Mouse (Mus musculus): ENCODE results near the gene Gnb3. TPM values are rescaled to one million over a fixed set of nuclear protein-coding genes. Genes with fewer than 3 reads are reported as not detected.
A peak's percentile ranks its signal among the peaks of the same experiment; 100 is the strongest.

The Gnb3 gene
- polyA plus RNA-seq, 1 experiment: not detected

GRCm38 (mm10) chr6:124856916-124857839, 17.1 kb upstream of the Gnb3 start, which contains the start of gene P3h3:
Gene P3h3, minus strand, starts transcription at chr6:124857752.
- TF ChIP-seq POLR2A (IDR thresholded peaks at IDR 0.05; ENCODE audit: control insufficient read depth, low read depth, low read length) (no peak), CTCF (IDR thresholded peaks at IDR 0.05; ENCODE audit: control insufficient read depth, insufficient read depth, insufficient replicate concordance, low read depth, low read length) (0 out of 2 replicates have a peak, but pooled peaks have one; percentile 28)
- Histone ChIP-seq H3K27ac (ENCODE audit: control insufficient read depth, insufficient read depth, low read depth, low read length) (no peak within 1 kb of the TSS), H3K4me1 (ENCODE audit: control insufficient read depth, insufficient read depth, low read length) (peaks cover 4% of the 10 kb centered on the region), H3K36me3 (ENCODE audit: control insufficient read depth, insufficient read depth, low read length) (no peaks in the 10 kb centered on the region), H3K4me3 (ENCODE audit: control insufficient read depth, low read depth, low read length) (peak within 1 kb of the TSS; percentile 75), H3K27me3 (ENCODE audit: control insufficient read depth, insufficient read depth, low read length) (no peaks in the 10 kb centered on the region)

DNA sequence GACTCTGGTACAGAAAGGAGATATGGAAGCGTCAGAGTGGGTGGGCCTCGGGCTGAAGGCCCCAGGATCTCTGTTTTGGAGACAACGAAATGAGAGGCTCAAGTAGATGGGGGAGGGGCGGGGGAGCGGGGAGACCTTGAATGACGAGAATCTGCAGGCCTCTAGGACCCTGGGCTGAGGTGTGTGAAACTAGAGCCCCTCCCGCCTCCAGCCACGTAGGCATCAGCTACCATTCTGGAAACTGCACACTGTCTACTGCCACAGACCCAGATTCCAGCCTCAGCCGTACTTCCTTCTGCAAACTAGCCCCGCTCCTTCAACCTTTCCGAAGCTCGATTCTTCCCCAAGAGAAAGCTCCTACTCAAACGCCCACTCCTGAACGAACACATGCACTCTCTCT, 16.2 kb upstream of the Gnb3 start:
- H3K27ac ChIP-seq (ENCODE audit: control insufficient read depth, insufficient read depth, low read depth, low read length): no peak overlapping the region
- TF ChIP-seq CTCF (IDR thresholded peaks at IDR 0.05; ENCODE audit: control insufficient read depth, insufficient read depth, insufficient replicate concordance, low read depth, low read length) (no peak), POLR2A (IDR thresholded peaks at IDR 0.05; ENCODE audit: control insufficient read depth, low read depth, low read length) (no peak)
- H3K4me3 ChIP-seq (ENCODE audit: control insufficient read depth, low read depth, low read length): no peak overlapping the region
- H3K27me3 ChIP-seq (ENCODE audit: control insufficient read depth, insufficient read depth, low read length): no peaks in the 10 kb centered on the region
- H3K4me1 ChIP-seq (ENCODE audit: control insufficient read depth, insufficient read depth, low read length): peaks cover 4% of the 10 kb centered on the region
- no peaks in the 10 kb centered on the region for H3K36me3 ChIP-seq (ENCODE audit: control insufficient read depth, insufficient read depth, low read length)

DNA sequence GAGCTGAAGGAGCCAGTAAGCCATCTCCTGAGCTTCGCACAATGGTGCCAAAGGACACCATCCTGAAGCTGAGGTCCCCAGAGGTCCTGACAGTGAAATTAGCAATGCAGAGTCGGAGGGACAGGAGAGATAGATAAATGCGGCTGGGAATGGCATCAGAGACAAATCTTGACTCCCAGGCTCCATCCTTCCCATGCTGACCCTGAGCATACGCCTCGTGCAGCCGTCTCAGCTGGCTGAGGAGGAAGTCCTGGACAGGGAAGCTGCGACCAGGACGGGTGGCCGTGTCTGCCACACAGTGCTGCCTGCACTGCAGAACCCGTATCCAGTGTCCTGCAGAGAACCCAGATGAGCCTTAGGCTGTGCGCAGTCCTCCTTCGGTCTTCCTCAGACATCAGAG, 14.6 kb upstream of the Gnb3 start:
- H3K27ac ChIP-seq (ENCODE audit: control insufficient read depth, insufficient read depth, low read depth, low read length): no peak overlapping the region

GRCm38 (mm10) chr6:124850535-124850934, 10.5 kb upstream of the Gnb3 start:
- H3K4me1 ChIP-seq (ENCODE audit: control insufficient read depth, insufficient read depth, low read length): peaks cover 3% of the 10 kb centered on the region; the same call in 1 of the 2 replicates
- H3K36me3 ChIP-seq (ENCODE audit: control insufficient read depth, insufficient read depth, low read length): no peaks in the 10 kb centered on the region
- no peaks in the 10 kb centered on the region for H3K27me3 ChIP-seq (ENCODE audit: control insufficient read depth, insufficient read depth, low read length)
- no peak for TF ChIP-seq POLR2A (IDR thresholded peaks at IDR 0.05; ENCODE audit: control insufficient read depth, low read depth, low read length)
- no peak for TF ChIP-seq CTCF (IDR thresholded peaks at IDR 0.05; ENCODE audit: control insufficient read depth, insufficient read depth, insufficient replicate concordance, low read depth, low read length)
- no peak overlapping the region for H3K4me3 ChIP-seq (ENCODE audit: control insufficient read depth, low read depth, low read length)
- H3K27ac ChIP-seq (ENCODE audit: control insufficient read depth, insufficient read depth, low read depth, low read length): no peak overlapping the region

More for the DNA sequence above, 14.6 kb upstream of the Gnb3 start:
- Histone ChIP-seq H3K4me1 (ENCODE audit: control insufficient read depth, insufficient read depth, low read length) (peaks cover 4% of the 10 kb centered on the region), H3K4me3 (ENCODE audit: control insufficient read depth, low read depth, low read length) (no peak overlapping the region), H3K36me3 (ENCODE audit: control insufficient read depth, insufficient read depth, low read length) (no peaks in the 10 kb centered on the region), H3K27me3 (ENCODE audit: control insufficient read depth, insufficient read depth, low read length) (no peaks in the 10 kb centered on the region)
- no peak for TF ChIP-seq CTCF (IDR thresholded peaks at IDR 0.05; ENCODE audit: control insufficient read depth, insufficient read depth, insufficient replicate concordance, low read depth, low read length)

DNA sequence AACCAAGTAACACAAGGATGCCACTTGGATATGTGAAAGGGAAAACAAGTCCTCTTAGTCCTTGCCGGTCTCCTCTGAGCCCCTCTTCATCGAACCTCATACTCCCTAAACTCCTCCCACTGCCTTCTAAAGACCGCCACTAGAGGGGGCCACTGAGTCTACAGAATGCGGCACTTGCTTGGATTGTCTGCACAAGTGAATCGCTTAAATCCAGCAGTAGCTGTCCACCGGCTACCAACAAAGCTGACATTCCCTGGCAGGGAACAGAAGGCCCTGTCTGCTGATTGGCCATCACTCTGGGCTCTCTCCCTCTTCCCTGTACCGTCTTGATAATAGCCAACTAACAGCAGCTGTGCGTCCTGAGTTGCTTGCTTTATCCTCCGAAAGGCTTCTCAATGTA, 7.2 kb upstream of the Gnb3 start:
- H3K36me3 ChIP-seq (ENCODE audit: control insufficient read depth, insufficient read depth, low read length): no peaks in the 10 kb centered on the region
- H3K27ac ChIP-seq (ENCODE audit: control insufficient read depth, insufficient read depth, low read depth, low read length): no peak overlapping the region
- H3K4me3 ChIP-seq (ENCODE audit: control insufficient read depth, low read depth, low read length): no peak overlapping the region
- H3K27me3 ChIP-seq (ENCODE audit: control insufficient read depth, insufficient read depth, low read length): no peaks in the 10 kb centered on the region
- H3K4me1 ChIP-seq (ENCODE audit: control insufficient read depth, insufficient read depth, low read length): peaks cover 3% of the 10 kb centered on the region; the same call in 1 of the 2 replicates
- TF ChIP-seq CTCF (IDR thresholded peaks at IDR 0.05; ENCODE audit: control insufficient read depth, insufficient read depth, insufficient replicate concordance, low read depth, low read length): peak; percentile 91
- no peak for TF ChIP-seq POLR2A (IDR thresholded peaks at IDR 0.05; ENCODE audit: control insufficient read depth, low read depth, low read length)

DNA sequence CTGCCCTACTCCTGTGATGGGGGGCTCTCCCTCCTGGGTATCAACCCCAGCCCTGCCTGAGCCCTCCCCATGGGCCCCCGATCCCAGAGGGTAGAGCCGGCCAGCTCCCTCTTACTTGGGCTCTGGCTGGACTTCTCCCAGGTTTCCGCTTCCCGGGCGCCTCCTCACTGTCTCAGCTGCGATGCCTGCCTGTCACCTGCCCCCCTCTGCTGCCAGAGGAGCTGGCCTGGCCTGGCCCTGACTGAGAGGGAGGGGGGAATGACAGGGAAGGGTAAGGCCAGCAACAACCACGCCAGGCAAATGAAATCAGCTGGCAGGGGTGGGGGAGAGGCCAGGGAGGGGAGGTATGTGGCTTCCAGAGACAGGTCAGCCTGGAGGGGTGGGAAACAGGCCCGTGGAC, 270 bp downstream of the Gnb3 start:
- H3K36me3 ChIP-seq (ENCODE audit: control insufficient read depth, insufficient read depth, low read length): no peaks in the 10 kb centered on the region
- TF ChIP-seq CTCF (IDR thresholded peaks at IDR 0.05; ENCODE audit: control insufficient read depth, insufficient read depth, insufficient replicate concordance, low read depth, low read length): no peak
- TF ChIP-seq POLR2A (IDR thresholded peaks at IDR 0.05; ENCODE audit: control insufficient read depth, low read depth, low read length): no peak
- H3K4me1 ChIP-seq (ENCODE audit: control insufficient read depth, insufficient read depth, low read length): no peaks in the 10 kb centered on the region
- H3K27ac ChIP-seq (ENCODE audit: control insufficient read depth, insufficient read depth, low read depth, low read length): no peak overlapping the region
- H3K27me3 ChIP-seq (ENCODE audit: control insufficient read depth, insufficient read depth, low read length): no peaks in the 10 kb centered on the region
- no peak overlapping the region for H3K4me3 ChIP-seq (ENCODE audit: control insufficient read depth, low read depth, low read length)

DNA sequence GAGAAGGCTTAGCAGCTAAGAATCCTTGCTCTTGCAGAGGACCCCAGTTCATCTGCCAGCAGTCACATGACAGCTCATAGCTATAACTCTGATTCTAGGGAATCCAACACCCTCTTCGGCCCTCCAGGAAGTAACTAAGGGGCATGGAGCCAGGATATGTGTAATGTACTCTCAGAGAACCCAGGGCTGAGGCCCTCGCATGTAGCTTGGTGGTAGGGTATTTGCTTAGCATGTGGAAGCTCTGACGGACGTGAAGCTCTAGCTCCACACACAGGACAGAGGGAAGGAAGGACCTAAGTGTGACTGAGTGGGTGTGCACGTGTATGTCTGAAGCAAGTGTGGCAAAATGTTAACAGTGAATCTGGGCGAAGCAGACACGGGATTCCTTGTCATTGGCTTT, 3.7 kb downstream of the Gnb3 start:
- no peaks in the 10 kb centered on the region for H3K4me1 ChIP-seq (ENCODE audit: control insufficient read depth, insufficient read depth, low read length)
- TF ChIP-seq CTCF (IDR thresholded peaks at IDR 0.05; ENCODE audit: control insufficient read depth, insufficient read depth, insufficient replicate concordance, low read depth, low read length) (no peak), POLR2A (IDR thresholded peaks at IDR 0.05; ENCODE audit: control insufficient read depth, low read depth, low read length) (no peak)
- 0 out of 2 replicates have a peak, but pooled peaks cover 1% of the 10 kb centered on the region for H3K36me3 ChIP-seq (ENCODE audit: control insufficient read depth, insufficient read depth, low read length)
- no peak overlapping the region for H3K4me3 ChIP-seq (ENCODE audit: control insufficient read depth, low read depth, low read length)
- H3K27ac ChIP-seq (ENCODE audit: control insufficient read depth, insufficient read depth, low read depth, low read length): no peak overlapping the region
- no peaks in the 10 kb centered on the region for H3K27me3 ChIP-seq (ENCODE audit: control insufficient read depth, insufficient read depth, low read length)

Measured in testis, adult 2 months (tissue).